Mouse (Mus musculus): ENCODE data around the gene Npas3.

GRCm38 (mm10) chr12:54042996-54043544 is 794.6 kb downstream of the Npas3 start:
- no peak for TF ChIP-seq CTCF (IDR thresholded peaks at IDR 0.05; ENCODE audit: low read depth)
- TF ChIP-seq EP300 (IDR thresholded peaks at IDR 0.05; ENCODE audit: low read depth) = no peak
